Mouse (Mus musculus) brain, embryonic 14.5 days (tissue): ENCODE measurements at regions not wholly inside any gene's neighbourhood (a gene's known extent, or its start where the extent isn't known, plus 50 kb on each side); places are given as distances from the start of the nearest gene placed in this dataset.

Experiments
- CTCF ChIP-seq: fragments of 200-500 bp; IDR thresholded peaks from 2 replicates; pipeline ENCODE4 v1.5.1; 2012; ENCODE audit warnings: inconsistent platforms, mild to moderate bottlenecking, moderate library complexity, borderline replicate concordance; ENCODE audit not compliant: insufficient read depth, insufficient read length; ENCODE audit errors: extremely low read depth
- POLR2A ChIP-seq: fragments of 200-500 bp; IDR thresholded peaks from 2 replicates; pipeline ENCODE4 v1.6.1; 2012; ENCODE audit warnings: mild to moderate bottlenecking, inconsistent platforms, borderline replicate concordance; ENCODE audit not compliant: poor library complexity, insufficient read depth, insufficient read length, severe bottlenecking; ENCODE audit errors: extremely low read depth

DNA sequence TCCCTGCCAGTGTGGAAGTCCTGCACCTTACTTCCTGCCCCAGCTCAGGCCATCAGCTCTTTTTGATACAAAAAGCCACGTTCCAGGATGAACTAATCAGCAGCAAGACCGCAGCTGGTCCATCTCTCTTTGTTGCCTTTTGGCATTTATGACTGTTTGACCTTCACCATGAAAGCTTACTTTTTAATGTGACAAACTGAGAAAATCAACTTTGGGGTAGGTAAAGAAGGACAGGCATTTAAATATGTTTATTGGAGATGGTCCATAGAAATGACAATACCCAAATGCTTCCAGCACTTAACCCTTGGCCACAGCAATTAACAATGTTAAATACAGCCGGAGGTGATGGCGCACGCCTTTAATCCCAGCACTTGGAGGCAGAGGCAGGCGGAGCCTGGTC is 3299.2 kb upstream of the Gm7489 start:
- TF ChIP-seq POLR2A (no peak), CTCF (no peak)
